Mouse (Mus musculus) liver, embryonic 14.5 days (tissue): Measurements from ENCODE around the gene Desi1. TPM values are rescaled to one million over a fixed set of nuclear protein-coding genes. Genes with fewer than 3 reads are reported as not detected.

Source experiments
- ATAC-seq: fragments of 200-750 bp; cut with Nextera tagmentation; 2 replicates; pipeline ENCODE4 v1.8.0; 2017; ENCODE audit warnings: moderate number of reproducible peaks, mild to moderate bottlenecking, moderate library complexity; ENCODE audit not compliant: insufficient read depth
- DNase-seq, 3 experiments: peaks; one replicate each; pipeline ENCODE4 v3.0.0-alpha.2; 2012 to 2013; ENCODE audit warnings: low read depth in 3 of 3, low spot score in 3 of 3
- H3K27ac ChIP-seq: fragments of 300-500 bp; sonication (generic); 2 replicates; pipeline ENCODE4 v1.5.1; 2014; ENCODE audit warnings: moderate library complexity, mild to moderate bottlenecking, control low read depth, inconsistent platforms
- H3K27me3 ChIP-seq: fragments of 300-500 bp; sonication (generic); 2 replicates; pipeline ENCODE4 v1.6.1; 2014; ENCODE audit warnings: mild to moderate bottlenecking, low read length, moderate library complexity; ENCODE audit not compliant: control insufficient read depth, insufficient read depth
- H3K36me3 ChIP-seq: fragments of 300-500 bp; sonication (generic); replicated peaks from 2 replicates; pipeline ENCODE4 v1.6.1; 2014; ENCODE audit warnings: low read depth; ENCODE audit not compliant: control insufficient read depth, insufficient read depth
- H3K4me1 ChIP-seq, 2 experiments: fragments of 200-500 bp in 1 of 2; fragments of 300-500 bp in 1 of 2; sonication (generic) in 1 of 2; replicated peaks; 2 replicates each; pipeline ENCODE4 v1.6.1; 2012 to 2014; ENCODE audit warnings: antibody characterized with exemption in 1 of 2, inconsistent platforms in 1 of 2, low read length in 1 of 2; ENCODE audit not compliant: control insufficient read depth in 2 of 2, insufficient read depth in 2 of 2
- H3K4me2 ChIP-seq: fragments of 300-500 bp; sonication (generic); 2 replicates; pipeline ENCODE4 v1.6.1; 2014; ENCODE audit warnings: low read depth, mild to moderate bottlenecking, control low read depth, moderate library complexity
- H3K4me3 ChIP-seq, 2 experiments: fragments of 200-500 bp in 1 of 2; fragments of 300-500 bp in 1 of 2; sonication (generic) in 1 of 2; 2 replicates each; pipeline ENCODE4 v1.5.1; 2012 to 2014; ENCODE audit warnings: low read depth in 2 of 2, low read length in 2 of 2, mild to moderate bottlenecking in 2 of 2, control low read depth in 1 of 2, inconsistent platforms in 1 of 2, moderate library complexity in 1 of 2; ENCODE audit not compliant: insufficient read depth in 1 of 2
- H3K9ac ChIP-seq: fragments of 300-500 bp; sonication (generic); replicated peaks from 2 replicates; pipeline ENCODE4 v1.6.1; 2014; ENCODE audit warnings: mild to moderate bottlenecking, control low read depth, moderate library complexity
- H3K9me3 ChIP-seq: fragments of 300-500 bp; sonication (generic); 2 replicates; pipeline ENCODE4 v1.6.1; 2016; ENCODE audit warnings: low read length, mixed read lengths; ENCODE audit not compliant: control insufficient read depth
- CTCF ChIP-seq: IDR thresholded peaks from 2 replicates; pipeline ENCODE4 v1.5.1; 2016; ENCODE audit warnings: antibody characterized with exemption, low read depth, control low read depth
- EP300 ChIP-seq: IDR thresholded peaks from 2 replicates; pipeline ENCODE4 v1.6.1; 2016; ENCODE audit warnings: antibody characterized with exemption, low read depth
- WGBS: fragments of 180-500 bp; shearing (Covaris S2); extraction: QIAGEN DNeasy Blood & Tissue Kit; methylation state at CpG from one replicate; pipeline ENCODE4 v1.1.7; 2014; ENCODE audit not compliant: insufficient replicate concordance; 5-methylcytosine and 5-hydroxymethylcytosine counted together
- polyA plus RNA-seq, 2 experiments: library from polyadenylated mRNA; depleted of rRNA in 1 of 2; stranded (reverse) in 1 of 2; unstranded in 1 of 2; fragments of >200 nt; fragmentation: Nextera tagmentation in 1 of 2; extraction: Ambion mirVana in 1 of 2; gene quantifications; 2 replicates each; pipeline versions ENCODE4 v1.2.1 to v1.2.3; 2012 to 2014

Gene Desi1
- polyA plus RNA-seq, 2 experiments: 8.6 to 9.3 TPM

- Histone ChIP-seq H3K9me3 (no peaks in the 10 kb centered on the region), H3K27me3 (peaks cover 21% of the 10 kb centered on the region), H3K36me3 (no peaks in the 10 kb centered on the region), H3K4me3 (no peak within 1 kb of the TSS), H3K4me1 (no peaks in the 10 kb centered on the region), H3K4me2 (no peak within 1 kb of the TSS), H3K9ac (no peak within 1 kb of the TSS), H3K27ac (no peak within 1 kb of the TSS)
- WGBS: 21% methylated on average over 38 of the region's 40 CpGs
- ATAC-seq (no peak), DNase-seq (no peak)
- TF ChIP-seq CTCF (no peak), EP300 (no peak)
Observed at GRCm38 (mm10) chr15:82069898-82070297, 36.2 kb upstream of the Desi1 start, which contains the start of gene Mei1. Gene Mei1 (plus strand): TSS chr15:82069996.

DNA sequence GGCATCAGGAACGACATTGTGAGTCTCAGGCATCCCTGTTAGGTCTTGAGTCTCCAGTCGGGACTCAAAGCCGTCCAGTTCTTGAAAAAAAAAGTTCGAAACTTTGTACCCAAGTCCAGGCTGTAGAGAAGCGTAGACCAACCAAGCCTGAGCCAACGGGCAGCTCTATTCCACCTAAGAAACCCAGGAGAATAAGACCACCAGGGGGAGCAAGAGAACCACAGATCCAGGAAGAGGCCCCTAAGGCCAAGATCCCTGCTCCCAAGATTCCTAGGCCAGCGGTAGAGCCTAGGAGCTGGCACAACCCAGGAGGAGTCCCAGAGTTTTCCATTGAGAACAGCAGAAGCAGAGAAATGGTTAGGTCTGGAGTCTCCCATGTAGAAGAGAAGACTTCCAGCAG, 31.8 kb upstream of the Desi1 start:
- TF ChIP-seq CTCF (peak; percentile 84), EP300 (no peak)
- Histone ChIP-seq H3K27me3 (peaks cover 23% of the 10 kb centered on the region), H3K9ac (no peak overlapping the region), H3K9me3 (no peaks in the 10 kb centered on the region), H3K4me3 (no peak overlapping the region), H3K4me1 (no peaks in the 10 kb centered on the region), H3K36me3 (no peaks in the 10 kb centered on the region), H3K4me2 (no peak overlapping the region), H3K27ac (no peak overlapping the region)
- DNase-seq (peak; percentile 45 to 50 (median 46)), ATAC-seq (no peak)
- 20% methylated on average over 7 of the region's 7 CpGs for WGBS

GRCm38 (mm10) chr15:82063909-82064308, 30.2 kb upstream of the Desi1 start:
- no peaks in the 10 kb centered on the region for H3K36me3 ChIP-seq
- ATAC-seq: no peak
- H3K4me2 ChIP-seq: no peak overlapping the region
- H3K4me1 ChIP-seq: no peaks in the 10 kb centered on the region
- no peak for DNase-seq
- peaks cover 9% of the 10 kb centered on the region for H3K27me3 ChIP-seq
- no peak overlapping the region for H3K9ac ChIP-seq
- WGBS: 52% methylated on average over 14 of the region's 14 CpGs
- no peaks in the 10 kb centered on the region for H3K9me3 ChIP-seq
- no peak overlapping the region for H3K27ac ChIP-seq
- TF ChIP-seq EP300: no peak
- no peak for TF ChIP-seq CTCF
- no peak overlapping the region for H3K4me3 ChIP-seq

DNA sequence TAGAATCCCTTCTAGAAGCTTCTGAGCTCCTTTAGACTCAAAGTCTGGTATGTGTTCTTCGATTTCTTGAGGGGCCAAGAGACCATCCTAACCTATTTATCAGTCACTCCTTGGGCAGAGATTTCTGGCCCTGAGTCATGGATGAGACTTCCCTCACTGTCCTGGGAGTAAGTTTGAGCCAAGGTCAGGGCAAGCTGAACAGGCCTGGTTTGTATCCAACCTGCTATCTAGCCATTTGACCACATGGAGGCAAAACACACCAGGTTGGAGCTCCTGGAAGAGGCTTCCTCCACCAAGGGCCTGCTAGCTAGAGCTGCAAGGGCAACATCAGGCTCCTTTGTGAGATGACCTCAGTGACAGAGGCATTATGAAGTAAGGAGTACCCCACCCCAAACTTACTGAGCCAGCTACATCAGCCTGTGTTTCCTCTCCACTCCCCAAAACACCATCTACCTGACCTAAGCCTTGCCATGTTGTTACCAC, 25.1 kb upstream of the Desi1 start, which contains the start of gene 4930407I10Rik:
Gene 4930407I10Rik (plus strand): TSS at position 433 of the 483 bp plus-strand sequence.
- no peak within 1 kb of the TSS for H3K9ac ChIP-seq

DNA sequence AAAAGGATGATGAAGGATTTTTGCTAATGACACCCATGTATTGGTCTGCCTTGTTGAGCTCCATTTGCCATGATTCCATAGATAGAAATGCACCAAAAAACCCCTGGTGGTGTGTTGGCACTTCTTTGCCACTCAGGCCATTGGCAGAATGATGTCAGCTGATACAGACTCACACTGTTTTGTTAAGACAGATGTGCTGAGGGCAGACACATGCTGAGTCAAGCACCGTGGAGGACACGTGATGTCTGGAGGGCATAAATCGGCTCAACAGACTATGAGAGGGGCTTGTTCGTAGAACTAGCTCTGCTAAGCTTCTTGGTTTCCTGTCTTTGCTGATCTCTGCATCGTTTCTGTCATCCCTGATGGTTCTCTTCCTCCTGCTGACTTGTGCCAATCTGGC, 18.9 kb upstream of the Desi1 start:
- H3K4me1 ChIP-seq: peaks cover 4 to 5% of the 10 kb centered on the region in 2 experiments; a peak in 3 of 4 replicates
- ATAC-seq (no peak), DNase-seq (no peak)
- H3K4me2 ChIP-seq: no peak overlapping the region
- 40% methylated on average over 5 of the region's 5 CpGs for WGBS
- H3K9ac ChIP-seq: no peak overlapping the region
- H3K36me3 ChIP-seq: no peaks in the 10 kb centered on the region
- TF ChIP-seq EP300: no peak
- TF ChIP-seq CTCF: no peak
- no peaks in the 10 kb centered on the region for H3K9me3 ChIP-seq
- H3K27ac ChIP-seq: no peak overlapping the region
- no peaks in the 10 kb centered on the region; the same call in 1 of the 2 replicates for H3K27me3 ChIP-seq
- no peak overlapping the region for H3K4me3 ChIP-seq

More for the DNA sequence above, 25.1 kb upstream of the Desi1 start, which contains the start of gene 4930407I10Rik:
- Histone ChIP-seq H3K9me3 (no peaks in the 10 kb centered on the region), H3K4me1 (no peaks in the 10 kb centered on the region), H3K4me2 (no peak within 1 kb of the TSS), H3K27me3 (no peaks in the 10 kb centered on the region), H3K4me3 (no peak within 1 kb of the TSS), H3K36me3 (no peaks in the 10 kb centered on the region), H3K27ac (no peak within 1 kb of the TSS)
- TF ChIP-seq CTCF: no peak
- TF ChIP-seq EP300: no peak
- WGBS: 44% methylated on average over 1 of the region's 1 CpGs
- DNase-seq (no peak), ATAC-seq (no peak)
